Mouse (Mus musculus): ENCODE measurements around the gene Nkx1-2. TPM values are rescaled to one million over a fixed set of nuclear protein-coding genes. Genes with fewer than 3 reads are reported as not detected.

Gene Nkx1-2
- total RNA-seq, 2 experiments from 2014 or later, result not detected

GRCm38 (mm10) chr7:132619549-132619948 is 20.1 kb upstream of the Nkx1-2 start:
- no peak for DNase-seq (ENCODE audit: low spot score in 2 of 2)
- no peak overlapping the region for H3K4me3 ChIP-seq
- peak overlapping the region; percentile 43; the same call in 1 of the 2 replicates for H3K27ac ChIP-seq
- no peak for TF ChIP-seq CTCF (conservative IDR thresholded peaks at IDR 0.05)

- no peak overlapping the region for H3K27ac ChIP-seq
- no peak for TF ChIP-seq CTCF (conservative IDR thresholded peaks at IDR 0.05)
- no peak overlapping the region for H3K4me3 ChIP-seq
- DNase-seq (ENCODE audit: low spot score in 2 of 2), result no peak
Measured at GRCm38 (mm10) chr7:132617021-132617564, 17.7 kb upstream of the Nkx1-2 start.

- TF ChIP-seq CTCF (conservative IDR thresholded peaks at IDR 0.05), result no peak
Measured at GRCm38 (mm10) chr7:132616391-132616790, 17.0 kb upstream of the Nkx1-2 start.

GRCm38 (mm10) chr7:132615346-132615745 is 15.9 kb upstream of the Nkx1-2 start:
- H3K27ac ChIP-seq, result no peak overlapping the region
- no peak for TF ChIP-seq CTCF (conservative IDR thresholded peaks at IDR 0.05)
- H3K4me3 ChIP-seq, result no peak overlapping the region
- DNase-seq (ENCODE audit: low spot score in 2 of 2), result no peak

More at GRCm38 (mm10) chr7:132616391-132616790, 17.0 kb upstream of the Nkx1-2 start:
- Histone ChIP-seq H3K4me3 (no peak overlapping the region), H3K27ac (no peak overlapping the region)
- DNase-seq (ENCODE audit: low spot score in 2 of 2), result no peak

- DNase-seq (ENCODE audit: low spot score in 2 of 2), result no peak
- TF ChIP-seq CTCF (conservative IDR thresholded peaks at IDR 0.05), result no peak
- no peak overlapping the region for H3K4me3 ChIP-seq
- H3K27ac ChIP-seq, result no peak overlapping the region
Measured at GRCm38 (mm10) chr7:132611530-132611929, 12.1 kb upstream of the Nkx1-2 start.

- Histone ChIP-seq H3K4me3 (peak within 1 kb of the TSS; percentile 84), H3K27ac (peak within 1 kb of the TSS; percentile 74)
- no peak for TF ChIP-seq CTCF (conservative IDR thresholded peaks at IDR 0.05)
- DNase-seq (ENCODE audit: low spot score in 2 of 2), result peak; percentile 78 to 82
Measured at GRCm38 (mm10) chr7:132610468-132611318, 11.3 kb upstream of the Nkx1-2 start, which contains the start of gene Lhpp. Gene Lhpp, plus strand, starts transcription at chr7:132610638.

GRCm38 (mm10) chr7:132608316-132609020 is 9.0 kb upstream of the Nkx1-2 start:
- H3K27ac ChIP-seq, result no peak overlapping the region
- H3K4me3 ChIP-seq, result no peak overlapping the region
- DNase-seq (ENCODE audit: low spot score in 2 of 2), result no peak
- TF ChIP-seq CTCF (conservative IDR thresholded peaks at IDR 0.05), result no peak

GRCm38 (mm10) chr7:132605689-132606088 is 6.3 kb upstream of the Nkx1-2 start:
- Histone ChIP-seq H3K4me3 (no peak overlapping the region), H3K27ac (no peak overlapping the region)
- DNase-seq (ENCODE audit: low spot score in 2 of 2), result no peak
- TF ChIP-seq CTCF (conservative IDR thresholded peaks at IDR 0.05), result no peak

GRCm38 (mm10) chr7:132604720-132605119 is 5.3 kb upstream of the Nkx1-2 start:
- Histone ChIP-seq H3K4me3 (no peak overlapping the region), H3K27ac (no peak overlapping the region)
- no peak for DNase-seq (ENCODE audit: low spot score in 2 of 2)
- no peak for TF ChIP-seq CTCF (conservative IDR thresholded peaks at IDR 0.05)

- no peak for DNase-seq (ENCODE audit: low spot score in 2 of 2)
- Histone ChIP-seq H3K27ac (no peak overlapping the region), H3K4me3 (no peak overlapping the region)
- TF ChIP-seq CTCF (conservative IDR thresholded peaks at IDR 0.05), result no peak
Measured at GRCm38 (mm10) chr7:132600926-132601325, 1.5 kb upstream of the Nkx1-2 start.

GRCm38 (mm10) chr7:132600026-132600425 is 589 bp upstream of the Nkx1-2 start:
- no peak for DNase-seq (ENCODE audit: low spot score in 2 of 2)
- Histone ChIP-seq H3K27ac (no peak overlapping the region), H3K4me3 (peak overlapping the region; percentile 33; the same call in 1 of the 2 replicates)
- no peak for TF ChIP-seq CTCF (conservative IDR thresholded peaks at IDR 0.05)

- Histone ChIP-seq H3K4me3 (peak overlapping the region; percentile 47), H3K27ac (no peak overlapping the region)
- no peak for DNase-seq (ENCODE audit: low spot score in 2 of 2)
- TF ChIP-seq CTCF (conservative IDR thresholded peaks at IDR 0.05), result no peak
Measured at GRCm38 (mm10) chr7:132597251-132598041, 2.0 kb downstream of the Nkx1-2 start.
